Mouse (Mus musculus): ENCODE data around the gene Duoxa2.

DNA sequence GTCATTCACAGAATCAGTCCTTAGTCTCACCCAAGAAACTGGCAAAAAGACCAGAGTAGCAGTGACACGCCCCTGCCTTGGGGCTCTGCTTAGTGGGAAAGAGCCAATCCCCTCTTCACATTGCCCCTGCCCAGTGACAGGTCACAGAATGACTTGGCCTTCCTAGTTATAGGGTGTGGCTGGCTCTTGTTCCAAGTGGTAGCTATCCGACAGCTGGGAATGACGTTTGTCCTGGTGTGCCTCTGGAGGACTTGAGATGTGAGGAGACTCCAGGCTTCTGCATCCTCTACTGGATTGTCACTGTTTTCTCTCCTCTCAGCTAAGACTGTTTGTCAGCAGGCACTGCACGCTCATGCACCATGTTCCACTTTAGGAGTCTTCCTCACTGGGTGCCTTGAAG lies 18.7 kb downstream of the Duoxa2 start:
- TF ChIP-seq CTCF (IDR thresholded peaks at IDR 0.05; ENCODE audit: low read depth, low read length) (no peak), POLR2A (IDR thresholded peaks at IDR 0.05; ENCODE audit: insufficient read depth, low read length) (no peak), EP300 (IDR thresholded peaks at IDR 0.05; ENCODE audit: insufficient read depth, low read depth, low read length) (no peak)

Data from ES-Bruce4 (cell line).